Mouse (Mus musculus) heart, postnatal 0 days (tissue): ENCODE results near the gene Plekha6.

ENCODE experiments used
- CTCF ChIP-seq: IDR thresholded peaks from 2 replicates; pipeline ENCODE4 v1.5.1; 2016; ENCODE audit warnings: antibody characterized with exemption, control low read depth, low read depth
- EP300 ChIP-seq: IDR thresholded peaks from 2 replicates; pipeline ENCODE4 v1.6.1; 2016; ENCODE audit warnings: antibody characterized with exemption, low read depth

GRCm38 (mm10) chr1:133253532-133253866 lies 89.5 kb downstream of the Plekha6 start:
- no peak for TF ChIP-seq CTCF
- no peak for TF ChIP-seq EP300
